Mouse (Mus musculus): Measurements from ENCODE around the gene Manf. TPM values are rescaled to one million over a fixed set of nuclear protein-coding genes. Genes with fewer than 3 reads are reported as not detected.
A peak's percentile ranks its signal among the peaks of the same experiment; 100 is the strongest.

Manf gene
- 100 to 1,000 TPM; 139 to 251 (median 140) TPM for polyA plus RNA-seq (2017; shearing (Covaris generic))

GRCm38 (mm10) chr9:106891829-106892551, at the start of gene Manf:
Manf (minus strand) TSS chr9:106891979.
- ATAC-seq: peak; percentile 88

- no peak for ATAC-seq
Observed at GRCm38 (mm10) chr9:106934998-106935397, 43.2 kb upstream of the Manf start.

- no peak for ATAC-seq
Observed at GRCm38 (mm10) chr9:106914878-106915277, 23.1 kb upstream of the Manf start.

- ATAC-seq: no peak
Observed at GRCm38 (mm10) chr9:106913759-106914158, 22.0 kb upstream of the Manf start.

- ATAC-seq: no peak
Observed at GRCm38 (mm10) chr9:106911624-106912023, 19.8 kb upstream of the Manf start.

- ATAC-seq: no peak
Observed at GRCm38 (mm10) chr9:106908715-106909114, 16.9 kb upstream of the Manf start.

- ATAC-seq: no peak
Observed at GRCm38 (mm10) chr9:106908174-106908573, 16.4 kb upstream of the Manf start.

GRCm38 (mm10) chr9:106906597-106906996, 14.8 kb upstream of the Manf start:
- ATAC-seq: no peak

GRCm38 (mm10) chr9:106903791-106904134, 12.0 kb upstream of the Manf start:
- no peak for ATAC-seq

GRCm38 (mm10) chr9:106903099-106903790, 11.5 kb upstream of the Manf start:
- no peak for ATAC-seq

- ATAC-seq: no peak
Observed at GRCm38 (mm10) chr9:106901596-106901995, 9.8 kb upstream of the Manf start.

- no peak for ATAC-seq
Observed at GRCm38 (mm10) chr9:106898901-106899300, 7.1 kb upstream of the Manf start.

- ATAC-seq: no peak
Observed at GRCm38 (mm10) chr9:106893327-106893726, 1.5 kb upstream of the Manf start.

GRCm38 (mm10) chr9:106892552-106892875, 735 bp upstream of the Manf start:
- no peak for ATAC-seq

GRCm38 (mm10) chr9:106891341-106891741, 438 bp downstream of the Manf start:
- no peak for ATAC-seq

- ATAC-seq: no peak
Observed at GRCm38 (mm10) chr9:106890496-106891240, 1.1 kb downstream of the Manf start.

- ATAC-seq: no peak
Observed at GRCm38 (mm10) chr9:106889321-106889720, 2.5 kb downstream of the Manf start.

- ATAC-seq: no peak
Observed at GRCm38 (mm10) chr9:106888346-106888745, 3.4 kb downstream of the Manf start.

GRCm38 (mm10) chr9:106886828-106887702, 4.7 kb downstream of the Manf start, which contains the start of gene Rbm15b:
Rbm15b (minus strand) TSS chr9:106887428.
- ATAC-seq: peak; percentile 70

- ATAC-seq: peak; percentile 11
Observed at GRCm38 (mm10) chr9:106885901-106886731, 5.7 kb downstream of the Manf start.
